Mouse (Mus musculus): ENCODE measurements around the gene Mmp19.

GRCm38 (mm10) chr10:128845516-128845915 is 54.8 kb downstream of the Mmp19 start:
- TF ChIP-seq POLR2A (IDR thresholded peaks at IDR 0.05; ENCODE audit: borderline replicate concordance, low read depth, low read length) (no peak), CTCF (IDR thresholded peaks at IDR 0.05; ENCODE audit: low read depth, low read length) (no peak)

All from bone marrow macrophage, adult 2 months (primary cell).